Mouse (Mus musculus) intestine, embryonic 14.5 days (tissue): Measurements from ENCODE around the gene Zbtb33. TPM values are rescaled to one million over a fixed set of nuclear protein-coding genes. Genes with fewer than 3 reads are reported as not detected.

Experiments used
- microRNA-seq: library from miRNA; unstranded; fragments of <30 nt; microRNA quantifications from one replicate; pipeline ENCODE4, GENCODE M21; 2016
- polyA plus RNA-seq: library from polyadenylated mRNA; unstranded; fragments of >200 nt; fragmentation: Nextera tagmentation; extraction: Ambion mirVana; gene quantifications from 2 replicates; pipeline ENCODE4 v1.2.1, GENCODE M21; 2014

The Zbtb33 gene
- polyA plus RNA-seq, 1 experiment from 2014 or later, result 5.1 TPM

Small RNA genes lying within 50 kb of the gene (microRNA-seq; reads per million reads assigned to microRNA genes)
- 1.3 reads per million, percentile 13 among the genes with 10 or more reads in this experiment for gene Mir3110

Other genes with a start within 250 kb of the Zbtb33 start
- gene Btg1-ps1, start 171.0 kb upstream of the Zbtb33 start, polyA plus RNA-seq, result not detected in 2 replicates
- gene Btg1-ps2, start 146.7 kb upstream of the Zbtb33 start, polyA plus RNA-seq, result not detected in 2 replicates
- not detected in 2 replicates for gene Rhox10, start 123.3 kb upstream of the Zbtb33 start, polyA plus RNA-seq
- not detected in 2 replicates for gene Rhox11, start 104.7 kb upstream of the Zbtb33 start, polyA plus RNA-seq
- gene Rhox12, start 78.9 kb upstream of the Zbtb33 start, polyA plus RNA-seq, result not detected in 2 replicates
- gene Rhox13, start 68.6 kb upstream of the Zbtb33 start, polyA plus RNA-seq, result not detected in 2 replicates
- gene Tmem255a, start 62.6 kb downstream of the Zbtb33 start, polyA plus RNA-seq, result 29.7 and 34.2 TPM in 2 replicates
- not detected in 2 replicates for gene Atp1b4, start 126.4 kb downstream of the Zbtb33 start, polyA plus RNA-seq